21 mouse cellular contexts compared by ENCODE assay signal in the genomic region with DNA sequence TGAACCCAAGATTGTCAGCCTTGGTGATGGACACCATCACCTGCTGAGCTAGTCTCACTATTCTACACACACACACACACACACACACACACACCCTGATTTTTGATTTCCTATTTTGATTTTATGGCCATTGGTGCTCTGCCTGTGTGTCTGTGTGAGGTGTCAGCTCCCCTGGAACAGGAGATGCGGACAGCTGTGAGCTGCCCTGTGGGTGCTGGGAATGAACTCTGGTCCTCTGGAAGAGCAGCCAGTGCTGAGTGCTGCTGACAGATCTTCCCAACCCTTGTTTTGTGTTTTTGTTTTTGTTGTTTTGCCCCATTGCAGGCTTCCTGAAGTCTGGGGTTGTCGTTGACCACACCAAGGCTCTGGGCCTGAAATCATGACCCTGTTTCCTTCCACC. TPM values are rescaled to one million over a fixed set of nuclear protein-coding genes. Genes with fewer than 3 reads are reported as not detected.
DNase-seq lines count a peak whose midpoint lies in the region; TF ChIP-seq lines count a peak whose summit lies in the region.
"Had no signal": no experiment of that assay in that cellular context is flagged by ENCODE, and none has a peak within 500 bp of the region (broad histone marks: within the 10 kb centered on the region; RNA-seq: fewer than 3 reads in every experiment).

No protein-coding gene starts in this region.

- 0 out of 2 replicates have a peak overlapping the region, but pooled peaks have one; percentile 1 for H3K4me3 ChIP-seq in gastrocnemius, adult 2 months
- no peak overlapping the region for H3K4me3 ChIP-seq in liver, adult 2 months (ENCODE audit: insufficient read depth, low read depth, low read length)
- H3K4me3 ChIP-seq in brown adipose tissue, adult 24 weeks (ENCODE audit: insufficient read depth, low read depth, low read length) = no peak overlapping the region
- H3K4me3 ChIP-seq: embryonic facial prominence, embryonic 10.5 days; embryonic facial prominence, embryonic 12.5 days; forebrain, embryonic 13.5 days; forebrain, embryonic 15.5 days had no signal

- no peaks in the 10 kb centered on the region for H3K36me3 ChIP-seq in liver, adult 2 months (ENCODE audit: control insufficient read depth, insufficient read depth, low read length)

- WGBS in liver, adult 2 months = 54% methylated on average over 2 of the region's 2 CpGs

- H3K27me3 ChIP-seq in liver, adult 2 months (ENCODE audit: control insufficient read depth, insufficient read depth, low read length) = no peaks in the 10 kb centered on the region
- H3K27me3 ChIP-seq: CH12.LX; embryonic facial prominence, embryonic 12.5 days; forebrain, embryonic 13.5 days; forebrain, embryonic 15.5 days; Patski had no signal

- no peak for TF ChIP-seq POLR2A in liver, adult 2 months (IDR thresholded peaks at IDR 0.05; ENCODE audit: extremely low read depth, insufficient read depth, low read length)

- DNase-seq in gastrocnemius, adult 2 months = no peak
- DNase-seq in gastrocnemius, postnatal 36 days = no peak
- peak; percentile 55 for DNase-seq in liver, adult 2 months (ENCODE audit: extremely low read depth, low read depth, low spot score)
- no peak for DNase-seq in liver
- DNase-seq in cerebellum, adult 9-10 months = no peak
- DNase-seq: adrenal gland, adult 8-10 months; adrenal gland, postnatal 36 days; B cell, adult 2 months; cerebellum, adult 11 months; cerebellum, adult 18-20 months; cerebellum, adult 8-10 months; cerebellum, postnatal 10 days; cerebellum, postnatal 25 days; forebrain, postnatal 0 days had no signal

- peaks cover 44% of the 10 kb centered on the region for H3K79me2 ChIP-seq in liver, adult 2 months (ENCODE audit: control insufficient read depth, insufficient read depth, low read length)

- H3K4me1 ChIP-seq in liver, adult 2 months (ENCODE audit: control insufficient read depth, insufficient read depth, low read length) = peaks cover 54% of the 10 kb centered on the region
- peaks cover 34% of the 10 kb centered on the region for H3K4me1 ChIP-seq in brown adipose tissue, adult 24 weeks (ENCODE audit: control insufficient read depth, insufficient read depth, insufficient read length, low read length)
- H3K4me1 ChIP-seq: forebrain, embryonic 13.5 days; forebrain, embryonic 15.5 days had no signal

- intact Hi-C loops in gastrocnemius, adult 2 months (cut with DNase I) = no loop called here
- intact Hi-C loops in gastrocnemius, postnatal 36 days (cut with DNase I) = no loop called here

- peak overlapping the region; percentile 92 for H3K27ac ChIP-seq in gastrocnemius, adult 2 months
- H3K27ac ChIP-seq in liver, adult 2 months (replicated peaks; ENCODE audit: insufficient read depth, low read depth, low read length) = peak overlapping the region; percentile 97
- H3K27ac ChIP-seq in brown adipose tissue, adult 24 weeks (replicated peaks; ENCODE audit: low read depth, low read length) = peak overlapping the region; percentile 72
- H3K27ac ChIP-seq: embryonic facial prominence, embryonic 10.5 days; embryonic facial prominence, embryonic 12.5 days; forebrain, embryonic 13.5 days; forebrain, embryonic 15.5 days had no signal

- TF ChIP-seq CTCF in gastrocnemius, adult 2 months (IDR thresholded peaks at IDR 0.05) = no peak
- TF ChIP-seq CTCF in liver, adult 2 months (IDR thresholded peaks at IDR 0.05; ENCODE audit: low read depth, low read length) = no peak

- peak overlapping the region; percentile 65; the same call in 1 of the 2 replicates for H3K9ac ChIP-seq in liver, adult 2 months (ENCODE audit: low read depth, low read length)
- H3K9ac ChIP-seq: embryonic facial prominence, embryonic 12.5 days; forebrain, embryonic 13.5 days; forebrain, embryonic 15.5 days; forebrain, postnatal 0 days had no signal

RNA-seq across cellular contexts. Expression of gene Nadk, which starts 11.0 kb away (rescaled TPM):
- total RNA-seq in gastrocnemius, adult 2 months (2021) = 10 to 100 TPM; 16.4 to 21.5 TPM
- total RNA-seq in gastrocnemius, postnatal 36 days (2021) = 10 to 100 TPM; 16.6 to 16.9 TPM
- 163 and 201 TPM in 2 replicates for total RNA-seq in liver, adult 2 months (2014; rRNA removed)
- polyA plus RNA-seq in liver, adult 2 months (2012; rRNA removed) = 196 and 218 TPM in 2 replicates
- 147 and 155 TPM in 2 replicates for polyA plus RNA-seq in brown adipose tissue, adult 24 weeks (2012; ENCODE audit: insufficient read depth, insufficient read length, missing spikeins)

RNA-seq across cellular contexts. Expression of gene Slc35e2, which starts 28.1 kb away (rescaled TPM):
- total RNA-seq in gastrocnemius, adult 2 months (2021) = 1 to 10 TPM; 3.3 to 5.7 TPM
- 1 to 10 TPM; 2.9 to 3.8 TPM for total RNA-seq in gastrocnemius, postnatal 36 days (2021)
- total RNA-seq in liver, adult 2 months (2014; rRNA removed) = 63.5 and 65.6 TPM in 2 replicates
- 18.5 and 19.8 TPM in 2 replicates for polyA plus RNA-seq in liver, adult 2 months (2012; rRNA removed)
- polyA plus RNA-seq in brown adipose tissue, adult 24 weeks (2012; ENCODE audit: insufficient read depth, insufficient read length, missing spikeins) = 7.0 and 9.4 TPM in 2 replicates

RNA-seq across cellular contexts. Expression of gene Cdk11b, which starts 51.5 kb away (rescaled TPM):
- 10 to 100 TPM; 28.4 to 32.0 TPM for total RNA-seq in gastrocnemius, adult 2 months (2021)
- total RNA-seq in gastrocnemius, postnatal 36 days (2021) = 10 to 100 TPM; 20.6 to 28.1 TPM
- 8.5 and 11.2 TPM in 2 replicates for total RNA-seq in liver, adult 2 months (2014; rRNA removed)
- 8.8 and 10.6 TPM in 2 replicates for polyA plus RNA-seq in liver, adult 2 months (2012; rRNA removed)
- 32.4 and 37.9 TPM in 2 replicates for polyA plus RNA-seq in brown adipose tissue, adult 24 weeks (2012; ENCODE audit: insufficient read depth, insufficient read length, missing spikeins)
